Mouse (Mus musculus): ENCODE measurements at regions not wholly inside any gene's neighbourhood (a gene's known extent, or its start where the extent isn't known, plus 50 kb on each side); places are given as distances from the start of the nearest gene placed in this dataset.

DNA sequence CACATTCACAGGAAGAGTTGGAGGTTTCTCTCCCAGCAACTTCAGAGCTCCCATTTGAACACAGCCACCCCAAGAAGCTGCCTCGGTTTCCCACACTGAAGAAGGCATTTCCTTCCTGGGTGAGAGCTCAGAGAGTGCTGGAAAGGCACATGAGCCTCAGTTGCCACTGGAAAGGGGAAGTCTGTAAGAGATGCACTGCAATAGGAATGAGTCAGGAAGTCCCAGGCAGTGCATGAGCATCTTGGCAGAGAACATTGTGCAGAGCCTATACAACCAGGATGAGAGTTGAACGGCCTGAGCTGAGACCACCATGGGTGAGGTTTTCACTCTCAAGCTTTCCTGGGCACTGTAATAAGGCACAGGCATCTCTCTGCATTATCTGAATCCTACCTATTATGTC, 244.4 kb downstream of the Irs2 start:
- ATAC-seq: no peak
- H3K27ac ChIP-seq (ENCODE audit: low read depth, low read length): no peak overlapping the region
- WGBS: 84% methylated on average over 2 of the region's 2 CpGs

DNA sequence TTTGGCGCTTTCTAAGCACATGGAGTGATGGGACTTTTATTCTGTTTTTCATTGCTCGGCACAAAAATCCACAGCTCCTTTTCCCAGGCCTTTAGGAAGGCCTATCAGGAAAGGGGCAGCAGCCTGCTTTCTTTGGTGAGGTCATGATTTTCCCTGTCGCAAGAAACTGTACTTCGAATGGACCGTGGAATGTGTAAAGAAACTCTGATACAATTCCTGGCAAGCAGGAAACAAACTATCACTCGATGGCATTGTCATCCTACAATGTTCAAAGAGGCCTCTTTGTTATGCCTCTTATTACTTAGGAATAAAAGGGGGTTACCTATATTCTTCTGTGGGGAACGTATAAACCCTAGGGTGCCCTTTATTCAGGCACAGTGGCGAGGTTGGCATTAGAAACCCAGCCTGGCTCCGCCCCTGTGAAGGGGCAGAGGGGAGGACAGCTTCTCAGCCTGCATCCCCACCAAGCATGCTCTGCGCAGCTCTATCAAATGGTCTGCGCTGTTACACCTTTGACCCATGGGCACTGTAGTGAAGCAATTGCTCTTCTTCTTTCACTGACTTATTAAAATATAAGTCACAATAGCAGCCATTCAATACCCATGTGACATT, 246.5 kb downstream of the Irs2 start:
- no peak overlapping the region for H3K4me2 ChIP-seq (replicated peaks; ENCODE audit: low read depth)
- H3K27me3 ChIP-seq (replicated peaks; ENCODE audit: control insufficient read depth, insufficient read depth, low read length): no peaks in the 10 kb centered on the region
- H3K36me3 ChIP-seq (ENCODE audit: control insufficient read depth, insufficient read depth): no peaks in the 10 kb centered on the region
- no peak overlapping the region for H3K9ac ChIP-seq (ENCODE audit: low read depth, low read length)
- no peak for ATAC-seq
- no peak overlapping the region for H3K4me3 ChIP-seq (ENCODE audit: low read depth, low read length)
- no peak overlapping the region; the same call in 1 of the 2 replicates for H3K27ac ChIP-seq (ENCODE audit: low read depth, low read length)
- H3K9me3 ChIP-seq (ENCODE audit: control insufficient read depth): no peaks in the 10 kb centered on the region
- 0 out of 2 replicates have a peak, but pooled peaks cover 4% of the 10 kb centered on the region for H3K4me1 ChIP-seq (replicated peaks; ENCODE audit: control insufficient read depth, insufficient read depth, low read length)
- WGBS: 59% methylated on average over 11 of the region's 11 CpGs
- no peak for TF ChIP-seq CTCF (IDR thresholded peaks at IDR 0.05; ENCODE audit: low read depth)

More for the DNA sequence above, 244.4 kb downstream of the Irs2 start:
- Histone ChIP-seq H3K4me3 (ENCODE audit: low read depth, low read length) (no peak overlapping the region), H3K9me3 (ENCODE audit: control insufficient read depth) (no peaks in the 10 kb centered on the region), H3K27me3 (replicated peaks; ENCODE audit: control insufficient read depth, insufficient read depth, low read length) (no peaks in the 10 kb centered on the region), H3K4me2 (replicated peaks; ENCODE audit: low read depth) (no peak overlapping the region), H3K36me3 (ENCODE audit: control insufficient read depth, insufficient read depth) (no peaks in the 10 kb centered on the region), H3K9ac (ENCODE audit: low read depth, low read length) (no peak overlapping the region), H3K4me1 (replicated peaks; ENCODE audit: control insufficient read depth, insufficient read depth, low read length) (0 out of 2 replicates have a peak, but pooled peaks cover 4% of the 10 kb centered on the region)
- TF ChIP-seq CTCF (IDR thresholded peaks at IDR 0.05; ENCODE audit: low read depth): no peak

GRCm38 (mm10) chr8:10760851-10761693, 247.2 kb downstream of the Irs2 start:
- H3K4me1 ChIP-seq (replicated peaks; ENCODE audit: control insufficient read depth, insufficient read depth, low read length): 0 out of 2 replicates have a peak, but pooled peaks cover 4% of the 10 kb centered on the region
- H3K4me2 ChIP-seq (replicated peaks; ENCODE audit: low read depth): peak overlapping the region; percentile 3; the same call in 1 of the 2 replicates
- no peak overlapping the region for H3K4me3 ChIP-seq (ENCODE audit: low read depth, low read length)
- no peaks in the 10 kb centered on the region for H3K27me3 ChIP-seq (replicated peaks; ENCODE audit: control insufficient read depth, insufficient read depth, low read length)
- no peak overlapping the region for H3K9ac ChIP-seq (ENCODE audit: low read depth, low read length)
- no peak overlapping the region for H3K27ac ChIP-seq (ENCODE audit: low read depth, low read length)
- 16% methylated on average over 17 of the region's 17 CpGs for WGBS
- no peaks in the 10 kb centered on the region for H3K9me3 ChIP-seq (ENCODE audit: control insufficient read depth)
- ATAC-seq: peak; percentile 56
- no peak for TF ChIP-seq CTCF (IDR thresholded peaks at IDR 0.05; ENCODE audit: low read depth)
- no peaks in the 10 kb centered on the region for H3K36me3 ChIP-seq (ENCODE audit: control insufficient read depth, insufficient read depth)

GRCm38 (mm10) chr8:10760231-10760630, 248.0 kb downstream of the Irs2 start:
- Histone ChIP-seq H3K4me2 (replicated peaks; ENCODE audit: low read depth) (0 out of 2 replicates have a peak overlapping the region, but pooled peaks have one; percentile 3), H3K36me3 (ENCODE audit: control insufficient read depth, insufficient read depth) (no peaks in the 10 kb centered on the region), H3K4me1 (replicated peaks; ENCODE audit: control insufficient read depth, insufficient read depth, low read length) (0 out of 2 replicates have a peak, but pooled peaks cover 4% of the 10 kb centered on the region), H3K4me3 (ENCODE audit: low read depth, low read length) (no peak overlapping the region), H3K9me3 (ENCODE audit: control insufficient read depth) (no peaks in the 10 kb centered on the region), H3K27me3 (replicated peaks; ENCODE audit: control insufficient read depth, insufficient read depth, low read length) (no peaks in the 10 kb centered on the region), H3K9ac (ENCODE audit: low read depth, low read length) (no peak overlapping the region), H3K27ac (ENCODE audit: low read depth, low read length) (no peak overlapping the region)
- no peak for ATAC-seq
- no peak for TF ChIP-seq CTCF (IDR thresholded peaks at IDR 0.05; ENCODE audit: low read depth)
- WGBS: 47% methylated on average over 6 of the region's 6 CpGs

DNA sequence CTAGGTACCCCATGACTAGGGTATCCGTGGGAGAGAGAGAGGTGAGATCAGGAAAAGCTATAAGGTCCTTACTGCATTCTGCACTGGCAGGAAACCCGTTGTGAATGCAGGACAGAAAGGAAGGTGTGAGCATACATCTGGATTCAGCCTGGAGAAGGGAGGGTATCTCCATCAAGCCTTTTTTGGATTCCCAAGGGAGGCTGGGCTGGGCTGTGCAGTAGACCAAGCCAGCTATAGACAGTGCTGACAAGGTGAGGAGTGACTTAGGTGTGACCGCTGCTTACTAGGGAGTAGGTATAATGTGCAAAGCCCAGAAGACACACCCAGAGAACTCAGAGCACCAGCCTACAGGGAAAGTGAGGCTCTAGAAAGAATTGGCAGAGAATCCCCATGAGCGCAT, 250.1 kb downstream of the Irs2 start:
- no peaks in the 10 kb centered on the region for H3K36me3 ChIP-seq (ENCODE audit: control insufficient read depth, insufficient read depth)
- WGBS: 81% methylated on average over 4 of the region's 4 CpGs
- no peak overlapping the region for H3K4me3 ChIP-seq (ENCODE audit: low read depth, low read length)
- H3K27ac ChIP-seq (ENCODE audit: low read depth, low read length): no peak overlapping the region
- no peak overlapping the region for H3K4me2 ChIP-seq (replicated peaks; ENCODE audit: low read depth)
- ATAC-seq: no peak
- TF ChIP-seq CTCF (IDR thresholded peaks at IDR 0.05; ENCODE audit: low read depth): no peak
- H3K4me1 ChIP-seq (replicated peaks; ENCODE audit: control insufficient read depth, insufficient read depth, low read length): 0 out of 2 replicates have a peak, but pooled peaks cover 4% of the 10 kb centered on the region
- no peaks in the 10 kb centered on the region for H3K9me3 ChIP-seq (ENCODE audit: control insufficient read depth)
- H3K27me3 ChIP-seq (replicated peaks; ENCODE audit: control insufficient read depth, insufficient read depth, low read length): no peaks in the 10 kb centered on the region
- H3K9ac ChIP-seq (ENCODE audit: low read depth, low read length): no peak overlapping the region

- no peaks in the 10 kb centered on the region for H3K9me3 ChIP-seq (ENCODE audit: control insufficient read depth)
- no peak overlapping the region for H3K4me3 ChIP-seq (ENCODE audit: low read depth, low read length)
- no peak for ATAC-seq
- H3K27me3 ChIP-seq (replicated peaks; ENCODE audit: control insufficient read depth, insufficient read depth, low read length): no peaks in the 10 kb centered on the region
- no peak overlapping the region for H3K4me2 ChIP-seq (replicated peaks; ENCODE audit: low read depth)
- no peak for TF ChIP-seq CTCF (IDR thresholded peaks at IDR 0.05; ENCODE audit: low read depth)
- H3K9ac ChIP-seq (ENCODE audit: low read depth, low read length): no peak overlapping the region
- 76% methylated on average over 4 of the region's 4 CpGs for WGBS
- H3K36me3 ChIP-seq (ENCODE audit: control insufficient read depth, insufficient read depth): no peaks in the 10 kb centered on the region
- H3K4me1 ChIP-seq (replicated peaks; ENCODE audit: control insufficient read depth, insufficient read depth, low read length): no peaks in the 10 kb centered on the region
- H3K27ac ChIP-seq (ENCODE audit: low read depth, low read length): no peak overlapping the region
These were observed 253.3 kb downstream of the Irs2 start for GRCm38 (mm10) chr8:10754986-10755308.

Measured in intestine, postnatal 0 days (tissue).